Mouse (Mus musculus): ENCODE results near the gene Abcc1. TPM values are rescaled to one million over a fixed set of nuclear protein-coding genes. Genes with fewer than 3 reads are reported as not detected.

Abcc1 gene
- total and polyA plus RNA-seq, 3 experiments, result 30.2 to 49.7 (median 37.4) TPM

GRCm38 (mm10) chr16:14476056-14476455, 114.7 kb downstream of the Abcc1 start:
- dilution Hi-C loops (cut with MboI; ENCODE audit: extremely low pct_ligation_motif_present, extremely low pct_unique_long_range_greater_than_20kb, low sequenced_read_pairs), result no loop called here
- no peaks in the 10 kb centered on the region for H3K27me3 ChIP-seq (replicated peaks)
- no peak for DNase-seq (ENCODE audit: extremely low read depth)

GRCm38 (mm10) chr16:14476701-14477400, 115.5 kb downstream of the Abcc1 start:
- Histone ChIP-seq H3K4me1 (ENCODE audit: control insufficient read depth in 1 of 2, insufficient read depth in 2 of 2) (peaks cover 0 to 17% of the 10 kb centered on the region in 2 experiments; a peak in 3 of 4 replicates), H3K4me3 (replicated peaks in 1 of 3; ENCODE audit: low read depth in 2 of 3, low read length in 2 of 3, poor library complexity in 1 of 3) (no peak overlapping the region), H3K79me2 (replicated peaks; ENCODE audit: control insufficient read depth, extremely low read depth, insufficient read depth, poor library complexity, severe bottlenecking) (no peaks in the 10 kb centered on the region), H3K4me2 (ENCODE audit: insufficient read depth, low read depth, poor library complexity, severe bottlenecking) (no peak overlapping the region), H3K27me3 (replicated peaks) (no peaks in the 10 kb centered on the region), H3K27ac (ENCODE audit: insufficient read depth, low read depth) (no peak overlapping the region), H3K9ac (ENCODE audit: insufficient read depth, low read depth) (no peak overlapping the region), H3K36me3 (replicated peaks in 1 of 2; ENCODE audit: control insufficient read depth in 1 of 2, insufficient read depth in 1 of 2, low read length in 1 of 2) (peaks cover 32 to 43% of the 10 kb centered on the region in 2 experiments), H3K9me3 (replicated peaks; ENCODE audit: low read length) (no peaks in the 10 kb centered on the region)
- TF ChIP-seq ELF1 (IDR thresholded peaks at IDR 0.05; ENCODE audit: low read depth, low read length) (no peak), IRF4 (IDR thresholded peaks at IDR 0.05; ENCODE audit: low read depth, low read length) (0 out of 2 replicates have a peak, but pooled peaks have one; percentile 18)
- DNase-seq (ENCODE audit: extremely low read depth), result peak; percentile 21
- in situ Hi-C loops (cut with MboI; ENCODE audit: low pct_ligation_motif_present, low pct_unique_long_range_greater_than_20kb, low sequenced_read_pairs) (no loop called here), dilution Hi-C loops (cut with MboI; ENCODE audit: extremely low pct_ligation_motif_present, extremely low pct_unique_long_range_greater_than_20kb, low sequenced_read_pairs) (no loop called here)

More at GRCm38 (mm10) chr16:14476056-14476455, 114.7 kb downstream of the Abcc1 start:
- Histone ChIP-seq H3K79me2 (replicated peaks; ENCODE audit: control insufficient read depth, extremely low read depth, insufficient read depth, poor library complexity, severe bottlenecking) (no peaks in the 10 kb centered on the region), H3K4me2 (ENCODE audit: insufficient read depth, low read depth, poor library complexity, severe bottlenecking) (no peak overlapping the region), H3K9ac (ENCODE audit: insufficient read depth, low read depth) (no peak overlapping the region), H3K27ac (ENCODE audit: insufficient read depth, low read depth) (no peak overlapping the region), H3K9me3 (replicated peaks; ENCODE audit: low read length) (no peaks in the 10 kb centered on the region), H3K36me3 (replicated peaks in 1 of 2; ENCODE audit: control insufficient read depth in 1 of 2, insufficient read depth in 1 of 2, low read length in 1 of 2) (peaks cover 36 to 51% of the 10 kb centered on the region in 2 experiments), H3K4me3 (replicated peaks in 1 of 3; ENCODE audit: low read depth in 2 of 3, low read length in 2 of 3, poor library complexity in 1 of 3) (no peak overlapping the region), H3K4me1 (ENCODE audit: control insufficient read depth in 1 of 2, insufficient read depth in 2 of 2) (peaks cover 0 to 17% of the 10 kb centered on the region in 2 experiments; a peak in 3 of 4 replicates)
- in situ Hi-C loops (cut with MboI; ENCODE audit: low pct_ligation_motif_present, low pct_unique_long_range_greater_than_20kb, low sequenced_read_pairs), result no loop called here
- TF ChIP-seq MAFK (IDR thresholded peaks at IDR 0.05; ENCODE audit: insufficient replicate concordance, low read length) (no peak), MAZ (IDR thresholded peaks at IDR 0.05; ENCODE audit: low read depth, low read length) (no peak), PAX5 (IDR thresholded peaks at IDR 0.05; ENCODE audit: low read length) (no peak), E2F4 (IDR thresholded peaks at IDR 0.05; ENCODE audit: insufficient replicate concordance, low read depth, low read length) (no peak), MAX (IDR thresholded peaks at IDR 0.05; ENCODE audit: low read length) (no peak)

- H3K27me3 ChIP-seq (replicated peaks), result no peaks in the 10 kb centered on the region
- in situ Hi-C loops (cut with MboI; ENCODE audit: low pct_ligation_motif_present, low pct_unique_long_range_greater_than_20kb, low sequenced_read_pairs), result no loop called here
These were observed 116.3 kb downstream of the Abcc1 start for GRCm38 (mm10) chr16:14477510-14478300.

More at GRCm38 (mm10) chr16:14477510-14478300, 116.3 kb downstream of the Abcc1 start:
- TF ChIP-seq E2F4 (IDR thresholded peaks at IDR 0.05; ENCODE audit: insufficient replicate concordance, low read depth, low read length) (no peak), JUN (IDR thresholded peaks at IDR 0.05; ENCODE audit: insufficient read depth, low read depth, low read length) (no peak), RAD21 (IDR thresholded peaks at IDR 0.05; ENCODE audit: low read depth, low read length) (no peak)
- no peaks in the 10 kb centered on the region for H3K9me3 ChIP-seq (replicated peaks; ENCODE audit: low read length)
- no peak overlapping the region for H3K4me3 ChIP-seq (replicated peaks in 1 of 3; ENCODE audit: low read depth in 2 of 3, low read length in 2 of 3, poor library complexity in 1 of 3)
- H3K36me3 ChIP-seq (replicated peaks in 1 of 2; ENCODE audit: control insufficient read depth in 1 of 2, insufficient read depth in 1 of 2, low read length in 1 of 2), result peaks cover 24 to 34% of the 10 kb centered on the region in 2 experiments
- DNase-seq (ENCODE audit: extremely low read depth), result no peak
- no peak overlapping the region for H3K9ac ChIP-seq (ENCODE audit: insufficient read depth, low read depth)
- H3K27ac ChIP-seq (ENCODE audit: insufficient read depth, low read depth), result no peak overlapping the region
- H3K4me1 ChIP-seq (ENCODE audit: control insufficient read depth in 1 of 2, insufficient read depth in 2 of 2), result peaks cover 0 to 17% of the 10 kb centered on the region in 2 experiments; a peak in 3 of 4 replicates
- no peak overlapping the region for H3K4me2 ChIP-seq (ENCODE audit: insufficient read depth, low read depth, poor library complexity, severe bottlenecking)
- no peaks in the 10 kb centered on the region for H3K79me2 ChIP-seq (replicated peaks; ENCODE audit: control insufficient read depth, extremely low read depth, insufficient read depth, poor library complexity, severe bottlenecking)
- dilution Hi-C loops (cut with MboI; ENCODE audit: extremely low pct_ligation_motif_present, extremely low pct_unique_long_range_greater_than_20kb, low sequenced_read_pairs), result no loop called here
